Mouse (Mus musculus) adrenal gland, adult (tissue): Measurements from ENCODE around the gene Scn2b.

Experiments
- DNase-seq, 2 experiments: peaks; one replicate each; pipeline ENCODE4 v3.0.0; 2022 to 2023; ENCODE audit warnings: low spot score in 1 of 2; ENCODE audit not compliant: inconsistent age in 2 of 2

The Scn2b gene

GRCm38 (mm10) chr9:45119316-45119953 is 1.9 kb downstream of the Scn2b start:
- DNase-seq, result no peak

- peak in 1 of 2 experiments; percentile 48 for DNase-seq
Observed at GRCm38 (mm10) chr9:45119954-45120530, 2.5 kb downstream of the Scn2b start.

- no peak for DNase-seq
Observed at GRCm38 (mm10) chr9:45120567-45120966, 3.0 kb downstream of the Scn2b start.

GRCm38 (mm10) chr9:45121001-45121400 is 3.4 kb downstream of the Scn2b start:
- no peak for DNase-seq

- DNase-seq, result peak; percentile 70 to 89
Observed at GRCm38 (mm10) chr9:45121769-45122168, 4.2 kb downstream of the Scn2b start.

GRCm38 (mm10) chr9:45122209-45122761 is 4.7 kb downstream of the Scn2b start:
- no peak for DNase-seq

GRCm38 (mm10) chr9:45125211-45125610 is 7.6 kb downstream of the Scn2b start:
- DNase-seq, result no peak

GRCm38 (mm10) chr9:45126941-45127340 is 9.4 kb downstream of the Scn2b start:
- DNase-seq, result no peak

GRCm38 (mm10) chr9:45130119-45130518 is 12.5 kb downstream of the Scn2b start:
- no peak for DNase-seq

- DNase-seq, result peak; percentile 51 to 78
Observed at GRCm38 (mm10) chr9:45133484-45134310, 16.1 kb downstream of the Scn2b start.

- DNase-seq, result peak in 1 of 2 experiments; percentile 33
Observed at GRCm38 (mm10) chr9:45136442-45137169, 19.0 kb downstream of the Scn2b start.

- DNase-seq, result peak in 1 of 2 experiments; percentile 68
Observed at GRCm38 (mm10) chr9:45138191-45139032, 20.8 kb downstream of the Scn2b start, which contains the start of gene Scn4b. TSS of gene Scn4b (plus strand) at chr9:45138395.

- no peak for DNase-seq
Observed at GRCm38 (mm10) chr9:45139082-45139481, 21.5 kb downstream of the Scn2b start.

GRCm38 (mm10) chr9:45140945-45141344 is 23.4 kb downstream of the Scn2b start:
- no peak for DNase-seq

- DNase-seq, result no peak
Observed at GRCm38 (mm10) chr9:45142686-45143085, 25.1 kb downstream of the Scn2b start.

- no peak for DNase-seq
Observed at GRCm38 (mm10) chr9:45145533-45146266, 28.1 kb downstream of the Scn2b start.

- DNase-seq, result peak; percentile 50 to 89
Observed at GRCm38 (mm10) chr9:45146267-45146597, 28.6 kb downstream of the Scn2b start.

- no peak for DNase-seq
Observed at GRCm38 (mm10) chr9:45150933-45151332, 33.4 kb downstream of the Scn2b start.

GRCm38 (mm10) chr9:45153361-45153760 is 35.8 kb downstream of the Scn2b start:
- no peak for DNase-seq
